Mouse (Mus musculus): ENCODE results near the gene Trim2.

The Trim2 gene

GRCm38 (mm10) chr3:84128871-84129870, 177.5 kb downstream of the Trim2 start:
- no peak for DNase-seq

DNA sequence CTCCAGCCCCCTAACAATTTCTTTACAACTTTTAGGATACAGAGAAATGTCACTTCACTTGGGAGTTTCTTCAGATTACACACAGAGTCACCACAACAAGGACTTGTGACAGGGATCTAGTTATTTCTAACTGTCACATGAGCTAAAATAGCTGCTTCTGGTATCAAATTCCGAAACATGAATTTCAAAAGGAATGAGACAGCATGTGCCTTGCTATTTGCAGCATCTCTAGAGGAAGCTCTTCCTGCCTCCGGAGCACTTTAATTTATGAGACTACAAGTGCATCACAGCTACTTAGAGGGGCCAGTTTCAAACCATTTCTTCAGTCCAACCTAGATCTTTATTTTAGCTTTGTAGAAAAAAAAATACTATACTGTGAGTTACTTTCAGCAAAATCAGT, 179.2 kb downstream of the Trim2 start:
- no peak for DNase-seq

DNA sequence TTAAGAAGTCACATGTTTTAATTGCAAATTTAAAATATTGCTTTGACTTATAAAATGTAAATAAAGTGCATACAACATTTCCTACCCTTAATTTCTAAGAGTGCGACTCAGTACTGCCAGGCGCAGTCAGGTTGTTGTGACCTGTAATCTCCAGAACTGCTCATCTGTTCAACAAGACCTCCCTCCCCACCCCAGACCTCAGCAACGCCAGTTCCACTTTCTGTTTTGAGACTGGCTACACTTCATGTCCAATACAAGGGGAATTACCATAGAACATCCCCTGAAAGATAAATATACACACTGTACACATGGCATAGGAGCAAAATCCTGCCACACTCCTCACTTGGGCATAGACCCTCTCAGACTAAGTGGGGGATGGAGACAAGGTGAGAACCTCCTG, 180.0 kb downstream of the Trim2 start:
- DNase-seq = no peak

DNA sequence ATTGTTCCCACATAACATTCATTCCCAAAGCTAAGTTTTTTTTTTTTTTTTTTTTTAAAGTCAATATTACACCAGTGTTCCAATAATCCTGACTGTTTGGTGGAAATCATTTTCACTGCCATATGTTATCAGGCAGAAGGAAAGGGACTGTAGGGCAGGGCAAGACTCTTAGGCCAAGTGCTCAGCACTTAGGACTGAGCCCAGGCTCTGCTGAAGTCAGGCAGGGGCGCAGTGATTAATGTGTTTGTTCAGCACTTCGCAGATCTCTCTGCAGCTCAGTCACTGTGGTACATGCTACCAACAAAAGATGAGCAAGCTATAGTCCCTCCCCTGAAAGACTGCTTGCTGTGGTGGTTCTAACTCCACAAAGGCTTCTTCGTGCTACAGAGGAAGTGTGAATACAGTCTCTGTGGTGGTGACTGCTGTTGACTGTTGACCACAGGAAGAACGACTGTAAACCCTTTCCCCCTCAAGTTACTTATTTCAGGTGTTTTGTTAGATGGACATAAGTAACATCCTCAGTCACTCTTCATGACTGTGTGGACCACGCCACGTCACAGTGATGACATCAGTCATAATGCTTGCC, 180.9 kb downstream of the Trim2 start:
- DNase-seq = no peak

DNA sequence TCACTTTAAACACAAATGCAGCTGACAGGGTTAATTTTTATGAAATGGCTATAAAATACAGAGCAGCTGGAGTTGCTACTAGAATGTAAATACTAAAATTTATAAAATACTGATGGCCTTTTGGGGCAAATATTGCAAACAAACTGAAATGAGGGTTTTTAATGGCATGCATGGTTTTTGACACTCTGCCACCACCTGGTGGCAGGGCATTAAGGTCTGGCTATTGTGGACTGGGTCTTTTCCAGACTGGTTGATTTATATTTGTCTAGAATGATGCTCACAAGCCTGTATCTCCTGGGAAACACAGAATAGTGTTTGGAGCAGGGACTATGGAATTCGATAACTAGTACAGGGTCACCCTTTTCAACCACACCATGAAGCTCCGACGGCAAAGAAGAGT, 183.2 kb downstream of the Trim2 start:
- DNase-seq = no peak

DNA sequence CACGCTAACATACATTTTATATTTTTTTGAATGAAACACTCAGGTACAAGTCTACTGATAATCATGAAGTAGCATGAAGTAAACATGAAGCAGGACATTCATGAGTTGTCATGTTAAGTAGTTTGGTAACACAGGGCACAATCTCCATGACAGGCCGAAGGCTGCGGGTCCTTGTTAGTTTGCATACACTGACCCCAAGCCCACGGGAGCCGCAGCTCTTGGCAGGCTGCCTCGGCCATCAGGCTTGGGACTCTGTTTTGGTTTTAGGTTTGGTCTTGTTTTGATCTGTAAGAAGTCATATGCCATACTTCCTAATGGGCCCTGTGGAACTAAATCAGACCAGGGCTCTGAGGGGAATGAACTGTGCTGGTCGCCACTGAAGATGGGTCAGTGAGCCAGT, 188.0 kb downstream of the Trim2 start:
- DNase-seq = no peak

DNA sequence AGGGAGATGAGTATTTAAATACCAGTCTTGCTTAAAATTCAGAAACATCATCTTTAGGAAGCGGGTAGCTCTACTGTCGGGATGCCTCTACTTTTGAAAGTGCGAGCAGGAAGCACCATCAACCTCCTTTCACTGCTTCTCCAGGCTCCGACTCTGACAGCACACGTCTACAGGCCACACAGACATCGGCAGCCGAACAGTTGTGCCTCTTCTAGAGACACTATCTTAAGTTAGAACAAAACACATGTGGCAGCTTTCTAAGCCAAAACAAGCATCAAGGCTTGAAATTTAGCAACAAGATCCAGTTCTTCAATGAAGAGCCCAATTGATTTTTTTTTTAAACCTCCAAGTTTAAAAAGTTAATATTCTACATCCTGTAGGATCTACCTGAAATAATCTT, 188.5 kb downstream of the Trim2 start:
- no peak for DNase-seq
